Mouse (Mus musculus) liver, postnatal 0 days (tissue): ENCODE results near the gene Gm20388.

Source experiments
- CTCF ChIP-seq: sonication (generic); IDR thresholded peaks from 2 replicates; pipeline ENCODE4 v1.5.1; 2016; ENCODE audit warnings: antibody characterized with exemption, low read depth
- EP300 ChIP-seq: IDR thresholded peaks from 2 replicates; pipeline ENCODE4 v1.6.1; 2016; ENCODE audit warnings: antibody characterized with exemption, low read depth, mild to moderate bottlenecking

DNA sequence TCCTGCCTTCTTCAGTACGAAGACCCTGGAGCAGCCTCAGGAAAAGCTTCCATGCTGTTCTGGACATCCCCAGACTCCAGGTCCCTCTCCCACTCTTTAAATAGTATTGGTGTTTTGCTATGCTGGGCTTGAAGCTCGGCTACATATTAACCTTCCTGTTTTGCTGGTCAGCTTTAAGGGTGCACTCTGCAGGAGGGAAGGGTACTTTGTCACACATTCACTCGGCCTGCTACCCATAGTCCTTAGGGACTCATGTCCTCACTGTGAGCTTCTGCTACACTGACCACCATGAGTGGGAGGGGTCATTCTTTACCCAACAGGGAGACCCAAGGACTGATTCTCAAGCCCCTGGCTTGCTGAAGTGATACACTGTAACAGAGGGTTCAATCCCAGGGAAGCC is 2520.0 kb downstream of the Gm20388 start:
- TF ChIP-seq CTCF (no peak), EP300 (no peak)
